Mouse (Mus musculus) kidney, adult 2 months (tissue): Measurements from ENCODE around the gene Il16. TPM values are rescaled to one million over a fixed set of nuclear protein-coding genes. Genes with fewer than 3 reads are reported as not detected.

Source experiments
- DNase-seq: peaks from one replicate; pipeline ENCODE4 v3.0.0; 2021
- H3K27ac ChIP-seq: fragments of 200-500 bp; 2 replicates; pipeline ENCODE4 v1.5.1; 2012; ENCODE audit warnings: low read depth, low read length, control low read depth, inconsistent platforms; ENCODE audit not compliant: insufficient read depth
- H3K27me3 ChIP-seq: fragments of 200-500 bp; replicated peaks from 2 replicates; pipeline ENCODE4 v1.6.1; 2012; ENCODE audit warnings: mild to moderate bottlenecking, moderate library complexity, low read length, inconsistent platforms; ENCODE audit not compliant: control insufficient read depth, insufficient read depth
- H3K36me3 ChIP-seq: fragments of 200-500 bp; 2 replicates; pipeline ENCODE4 v1.6.1; 2012; ENCODE audit warnings: mild to moderate bottlenecking, moderate library complexity, low read length, inconsistent platforms; ENCODE audit not compliant: control insufficient read depth, insufficient read depth
- H3K4me1 ChIP-seq: fragments of 200-500 bp; 2 replicates; pipeline ENCODE4 v1.6.1; 2011; ENCODE audit warnings: low read length; ENCODE audit not compliant: control insufficient read depth, insufficient read depth
- H3K4me3 ChIP-seq: fragments of 200-500 bp; 2 replicates; pipeline ENCODE4 v1.5.1; 2011; ENCODE audit warnings: mild to moderate bottlenecking, low read depth, low read length, control low read depth; ENCODE audit not compliant: insufficient read depth
- CTCF ChIP-seq: fragments of 200-500 bp; conservative IDR thresholded peaks from 2 replicates; pipeline ENCODE4 v1.5.1; 2011; ENCODE audit warnings: low read depth, mild to moderate bottlenecking, control low read depth, low read length, moderate library complexity, mixed read lengths; ENCODE audit not compliant: insufficient read depth, insufficient read length
- POLR2A ChIP-seq: fragments of 200-500 bp; IDR thresholded peaks from one replicate; pipeline ENCODE4 v1.6.1; 2011; ENCODE audit warnings: low read depth, low read length, control low read depth
- WGBS: fragments of 180-500 bp; shearing (Covaris S2); methylation state at CpG from one replicate; pipeline ENCODE4 v1.1.7; 2018; 5-methylcytosine and 5-hydroxymethylcytosine counted together
- polyA plus RNA-seq: library from polyadenylated mRNA; depleted of rRNA; stranded (reverse); fragments of >200 nt; gene quantifications from 2 replicates; pipeline ENCODE4 v1.2.3, GENCODE M21; 2012

Gene Il16
- polyA plus RNA-seq, 1 experiment = 6.9 TPM

DNA sequence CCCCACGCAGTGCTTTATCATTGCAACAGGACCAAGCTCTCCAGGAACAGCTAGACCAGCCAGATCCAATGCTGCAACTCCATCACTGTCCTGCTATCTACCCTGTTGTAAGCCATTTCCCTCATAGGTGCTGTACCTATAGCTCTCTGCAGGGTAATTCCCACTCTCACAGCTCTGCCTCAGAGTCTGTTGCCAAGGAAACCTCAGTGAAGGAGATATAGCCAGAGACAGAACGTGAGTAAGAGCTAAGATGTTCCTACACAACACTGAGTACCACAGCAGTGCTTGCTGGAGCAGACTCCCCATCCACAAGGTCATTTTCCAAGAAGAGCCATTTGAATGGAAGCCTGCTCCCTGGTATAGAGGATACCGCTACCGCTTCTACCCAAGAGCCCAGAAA lies 1.3 kb downstream of the Il16 start:
- TF ChIP-seq CTCF (no peak), POLR2A (no peak)
- no peak for DNase-seq
- Histone ChIP-seq H3K27ac (no peak overlapping the region), H3K27me3 (no peaks in the 10 kb centered on the region), H3K4me3 (no peak overlapping the region), H3K4me1 (no peaks in the 10 kb centered on the region), H3K36me3 (no peaks in the 10 kb centered on the region)
- WGBS = 89% methylated on average over 4 of the region's 4 CpGs

DNA sequence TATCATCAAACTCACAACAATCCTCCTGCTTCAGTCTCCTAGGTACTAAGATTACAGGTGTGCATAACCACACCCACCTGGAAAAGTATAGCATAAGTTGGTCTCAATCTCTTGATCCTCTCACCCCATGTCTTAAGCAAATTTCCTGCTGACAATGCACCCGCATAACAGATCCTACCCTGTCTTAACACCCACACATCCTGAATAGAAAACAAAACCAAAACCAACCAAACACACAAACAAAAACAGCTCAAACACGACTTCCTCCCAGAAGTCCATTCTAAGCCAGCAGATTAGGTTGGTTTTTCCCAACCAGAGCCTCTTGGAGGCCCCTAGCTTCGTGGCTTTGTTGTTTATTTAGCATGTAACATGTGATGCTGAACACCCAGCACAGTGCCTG lies 2.8 kb downstream of the Il16 start:
- no peaks in the 10 kb centered on the region for H3K4me1 ChIP-seq
- TF ChIP-seq POLR2A (no peak), CTCF (no peak)
- H3K4me3 ChIP-seq = no peak overlapping the region
- WGBS = 45% methylated on average over 3 of the region's 3 CpGs
- H3K27ac ChIP-seq = no peak overlapping the region
- DNase-seq = no peak
- H3K36me3 ChIP-seq = no peaks in the 10 kb centered on the region
- H3K27me3 ChIP-seq = no peaks in the 10 kb centered on the region

- H3K27me3 ChIP-seq = no peaks in the 10 kb centered on the region
- H3K27ac ChIP-seq = no peak overlapping the region
- WGBS = 89% methylated on average over 2 of the region's 2 CpGs
- H3K36me3 ChIP-seq = no peaks in the 10 kb centered on the region
- TF ChIP-seq POLR2A (no peak), CTCF (no peak)
- DNase-seq = no peak
- no peak overlapping the region for H3K4me3 ChIP-seq
- H3K4me1 ChIP-seq = no peaks in the 10 kb centered on the region
Measured at GRCm38 (mm10) chr7:83742026-83742425, 3.5 kb downstream of the Il16 start.

DNA sequence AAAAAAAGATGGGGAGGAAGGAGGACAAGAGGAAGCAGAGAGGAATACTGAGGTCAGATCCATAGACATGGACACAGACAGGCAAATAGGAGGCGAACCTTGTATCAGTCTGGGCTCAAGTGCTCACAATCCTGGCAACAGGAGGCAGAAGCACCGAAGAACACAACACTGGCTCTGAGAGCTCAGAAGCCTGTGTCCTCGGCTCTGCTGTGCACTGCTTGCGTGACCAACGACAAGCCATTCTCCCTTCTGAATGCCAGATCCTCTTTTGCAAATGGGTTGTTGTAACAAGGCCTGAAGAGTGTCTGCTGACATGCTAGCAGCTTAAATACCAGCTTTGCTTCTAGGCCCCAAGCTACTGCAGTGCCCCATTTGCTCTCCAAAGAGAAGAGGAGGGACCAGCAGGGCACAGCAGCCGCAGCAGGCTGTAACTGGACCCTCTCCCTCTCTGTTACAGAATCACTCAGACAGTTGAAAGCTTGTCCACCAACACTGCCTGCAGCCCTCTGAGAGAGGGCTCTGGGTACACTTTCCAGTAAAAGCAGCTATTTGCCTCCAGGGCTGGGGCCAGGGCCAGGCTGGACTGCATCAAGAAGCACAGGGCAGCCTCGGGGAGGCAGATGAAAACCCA lies 5.7 kb downstream of the Il16 start:
- TF ChIP-seq POLR2A (no peak), CTCF (no peak)
- 63% methylated on average over 7 of the region's 7 CpGs for WGBS
- no peaks in the 10 kb centered on the region for H3K4me1 ChIP-seq

GRCm38 (mm10) chr7:83738623-83739462 lies 6.7 kb downstream of the Il16 start:
- Histone ChIP-seq H3K36me3 (no peaks in the 10 kb centered on the region), H3K4me1 (no peaks in the 10 kb centered on the region), H3K27me3 (no peaks in the 10 kb centered on the region), H3K27ac (no peak overlapping the region), H3K4me3 (no peak overlapping the region)
- DNase-seq = no peak
- TF ChIP-seq CTCF (no peak), POLR2A (no peak)
- WGBS = 66% methylated on average over 10 of the region's 10 CpGs

More for the DNA sequence above, 5.7 kb downstream of the Il16 start:
- no peaks in the 10 kb centered on the region for H3K36me3 ChIP-seq
- no peak overlapping the region for H3K4me3 ChIP-seq
- no peak for DNase-seq
- no peaks in the 10 kb centered on the region for H3K27me3 ChIP-seq
- H3K27ac ChIP-seq = no peak overlapping the region

DNA sequence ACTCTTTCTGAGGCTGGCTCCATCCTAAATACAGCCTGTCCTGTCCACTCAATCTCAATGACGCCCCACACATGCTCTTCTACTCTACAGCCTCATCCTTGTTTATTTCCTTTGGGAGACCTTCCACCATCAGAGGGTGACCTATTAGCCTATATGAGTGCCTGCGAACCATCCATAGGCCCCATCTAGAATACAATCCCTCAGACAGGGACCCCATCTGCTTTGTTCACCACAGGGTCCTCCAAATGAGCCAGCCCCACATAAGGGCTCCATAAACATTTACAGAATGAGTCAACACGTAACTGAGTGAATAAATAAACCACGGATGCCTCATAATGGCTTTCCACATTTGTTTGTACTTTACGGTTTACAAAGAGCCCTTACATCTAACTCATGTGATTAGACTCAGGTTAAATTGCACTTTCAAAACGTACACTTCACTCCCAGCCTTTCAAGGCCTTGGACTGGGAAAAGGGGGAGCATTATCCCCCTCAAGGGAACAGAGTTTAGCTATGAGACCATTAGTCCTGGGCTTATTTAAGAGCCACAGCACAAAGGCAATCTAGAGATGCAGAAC lies 7.5 kb downstream of the Il16 start:
- no peaks in the 10 kb centered on the region for H3K27me3 ChIP-seq
- no peaks in the 10 kb centered on the region for H3K36me3 ChIP-seq
- no peak overlapping the region for H3K4me3 ChIP-seq
- no peak overlapping the region for H3K27ac ChIP-seq
- WGBS = 62% methylated on average over 6 of the region's 6 CpGs
- no peak for DNase-seq
- no peaks in the 10 kb centered on the region for H3K4me1 ChIP-seq
- no peak for TF ChIP-seq POLR2A
- TF ChIP-seq CTCF = no peak

DNA sequence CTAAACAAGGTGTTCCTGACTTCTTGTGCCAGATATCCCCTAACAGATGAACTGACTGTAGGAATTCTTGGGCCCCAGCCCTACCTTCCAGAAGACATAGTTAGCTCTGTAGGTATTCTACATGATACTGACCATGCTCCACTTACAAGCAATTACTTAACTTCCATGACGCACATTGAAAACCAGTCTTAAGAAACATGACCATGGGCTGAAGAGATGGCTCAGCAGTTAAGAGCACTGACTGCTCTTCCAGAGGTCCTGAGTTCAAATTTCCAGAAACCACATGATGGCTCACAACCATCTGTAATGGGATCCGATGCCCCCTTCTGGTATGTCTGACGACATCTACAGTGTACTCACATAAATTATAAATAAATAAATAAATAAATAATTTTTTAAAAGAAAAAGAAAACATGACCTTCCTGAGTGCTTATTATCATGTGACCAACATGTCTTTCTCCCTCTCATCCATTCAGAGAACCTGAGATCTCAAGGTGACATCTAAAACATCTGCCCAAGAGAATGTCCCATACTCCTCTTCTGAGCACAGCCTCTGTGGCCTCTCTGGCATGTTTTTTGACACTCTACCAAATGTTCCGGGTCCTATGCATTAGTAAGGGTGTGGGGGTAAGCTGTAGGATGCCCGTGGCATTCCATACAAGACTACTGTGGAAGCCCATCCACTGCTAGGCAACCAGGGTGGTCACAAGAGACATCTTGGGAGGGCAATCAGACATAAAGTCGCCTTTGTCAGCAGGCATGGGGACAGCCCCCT lies 9.0 kb downstream of the Il16 start:
- DNase-seq = no peak
- Histone ChIP-seq H3K27me3 (no peaks in the 10 kb centered on the region), H3K36me3 (no peaks in the 10 kb centered on the region), H3K27ac (no peak overlapping the region), H3K4me3 (no peak overlapping the region), H3K4me1 (no peaks in the 10 kb centered on the region)
- TF ChIP-seq CTCF = no peak
- 88% methylated on average over 6 of the region's 6 CpGs for WGBS
